Mouse (Mus musculus) testis, adult 2 months (tissue): ENCODE measurements around the gene Brinp1.

Source experiments
- CTCF ChIP-seq: fragments of 200-500 bp; IDR thresholded peaks from 2 replicates; pipeline ENCODE4 v1.5.1; 2012; ENCODE audit warnings: low read depth, mild to moderate bottlenecking, inconsistent platforms, low read length, moderate library complexity; ENCODE audit not compliant: control insufficient read depth, insufficient read depth, insufficient replicate concordance
- POLR2A ChIP-seq: fragments of 200-500 bp; IDR thresholded peaks from 2 replicates; pipeline ENCODE4 v1.6.1; 2012; ENCODE audit warnings: low read depth, mild to moderate bottlenecking, inconsistent platforms, low read length, moderate library complexity; ENCODE audit not compliant: control insufficient read depth

- no peak for TF ChIP-seq CTCF
- TF ChIP-seq POLR2A = no peak
Observed at GRCm38 (mm10) chr4:68953667-68954321, 403 bp downstream of the Brinp1 start.
